Mouse (Mus musculus): ENCODE measurements around the gene Ist1.

DNA sequence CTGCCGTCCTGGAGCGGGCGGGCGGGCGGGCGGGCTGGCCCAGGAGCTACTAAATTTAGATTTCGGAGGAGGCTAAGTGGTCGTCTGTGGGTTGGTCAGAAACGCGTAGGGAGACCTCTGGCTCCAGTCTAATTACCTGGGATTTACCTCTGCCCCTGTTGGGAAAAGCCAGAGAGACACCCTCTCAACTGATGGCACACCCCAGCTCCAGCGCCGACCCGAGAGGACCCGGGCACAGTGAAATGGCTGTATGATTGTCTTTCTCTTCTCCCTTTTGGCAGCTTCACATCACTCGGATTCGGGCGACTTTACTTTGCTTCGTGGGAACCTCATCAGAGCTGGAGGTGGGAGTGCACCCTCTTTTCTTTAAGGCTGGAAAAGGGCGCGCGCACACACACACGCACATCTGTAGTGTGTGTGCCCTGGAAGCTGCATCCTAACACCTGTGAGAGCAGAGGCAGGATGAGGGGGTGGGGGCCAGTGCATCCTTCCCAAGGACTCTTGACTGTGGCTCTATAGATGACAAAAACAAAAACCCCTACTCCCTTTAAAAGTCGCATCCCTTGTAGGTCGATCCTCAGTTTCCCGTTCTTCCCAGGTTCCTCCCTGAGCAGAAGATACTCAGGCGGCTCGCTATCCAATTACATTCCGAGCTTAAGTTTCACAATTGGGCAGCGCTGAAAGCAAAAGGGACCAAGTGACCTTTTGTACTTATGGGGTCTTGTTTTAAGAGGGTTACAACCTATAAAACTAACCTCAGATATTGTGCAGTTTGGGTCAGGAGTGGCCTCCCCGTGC is 13.2 kb upstream of the Ist1 start:
- TF ChIP-seq POLR2A (IDR thresholded peaks at IDR 0.05; ENCODE audit: low read depth, low read length) (no peak), CTCF (IDR thresholded peaks at IDR 0.05; ENCODE audit: borderline replicate concordance, insufficient read depth, low read length) (no peak)
